Comparison of ENCODE assay signal across 34 mouse cellular contexts in genomic region chr3:114483904-114484303, GRCm38 (mm10).
"Had no signal": no experiment of that assay in that cellular context is flagged by ENCODE, and none has a peak within 500 bp of the region (broad histone marks: within the 10 kb centered on the region; RNA-seq: fewer than 3 reads in every experiment).

No protein-coding gene starts in this region.

- H3K4me1 ChIP-seq: heart, embryonic 10.5 days; hindbrain, embryonic 10.5 days; hindbrain, embryonic 12.5 days; hindbrain, embryonic 13.5 days; hindbrain, embryonic 15.5 days; intestine, embryonic 15.5 days; kidney, embryonic 15.5 days had no signal

- H3K4me2 ChIP-seq: heart, embryonic 11.5 days; heart, embryonic 12.5 days; heart, embryonic 13.5 days; heart, embryonic 15.5 days; hindbrain, embryonic 12.5 days; hindbrain, embryonic 13.5 days; hindbrain, embryonic 14.5 days; hindbrain, embryonic 15.5 days; intestine, embryonic 15.5 days; kidney, embryonic 15.5 days had no signal

- H3K9me3 ChIP-seq: heart, embryonic 10.5 days; heart, embryonic 12.5 days; heart, embryonic 15.5 days; hindbrain, embryonic 10.5 days; hindbrain, embryonic 12.5 days; hindbrain, embryonic 15.5 days; intestine, embryonic 15.5 days; kidney, embryonic 15.5 days had no signal

- H3K4me3 ChIP-seq: heart, embryonic 10.5 days; heart, embryonic 12.5 days; heart, embryonic 13.5 days; heart, embryonic 15.5 days; hindbrain, embryonic 10.5 days; hindbrain, embryonic 12.5 days; hindbrain, embryonic 13.5 days; hindbrain, embryonic 15.5 days; intestine, embryonic 15.5 days; kidney, embryonic 15.5 days; layer of hippocampus, adult 2 months had no signal

- H3K27ac ChIP-seq: heart, embryonic 10.5 days; heart, embryonic 13.5 days; heart, embryonic 15.5 days; hindbrain, embryonic 10.5 days; hindbrain, embryonic 12.5 days; hindbrain, embryonic 13.5 days; hindbrain, embryonic 14.5 days; hindbrain, embryonic 15.5 days; hindbrain, postnatal 0 days; intestine, embryonic 15.5 days; kidney, embryonic 15.5 days; kidney, postnatal 0 days; layer of hippocampus, adult 2 months had no signal

- DNase-seq: heart, postnatal 10 days; heart, postnatal 14 days; heart, postnatal 36 days; heart, postnatal 4 days; kidney, adult 11 months; kidney, adult 18-20 months; kidney, adult 2 months; kidney, adult 8-10 months; kidney, adult 9 months; kidney, postnatal 10 days; kidney, postnatal 14 days; kidney, postnatal 36 days; kidney, postnatal 4 days; layer of hippocampus, adult 9-11 months; layer of hippocampus, postnatal 36 days had no signal

- H3K27me3 ChIP-seq: heart, embryonic 12.5 days; heart, embryonic 13.5 days; heart, embryonic 15.5 days; hindbrain, embryonic 12.5 days; hindbrain, embryonic 13.5 days; hindbrain, embryonic 15.5 days; intestine, embryonic 15.5 days; kidney, embryonic 15.5 days had no signal

- H3K9ac ChIP-seq: heart, embryonic 12.5 days; heart, embryonic 13.5 days; heart, embryonic 15.5 days; hindbrain, embryonic 12.5 days; hindbrain, embryonic 13.5 days; hindbrain, embryonic 14.5 days; hindbrain, embryonic 15.5 days; intestine, embryonic 15.5 days; kidney, embryonic 15.5 days had no signal

- H3K36me3 ChIP-seq: heart, embryonic 10.5 days; heart, embryonic 12.5 days; heart, embryonic 13.5 days; heart, embryonic 15.5 days; hindbrain, embryonic 10.5 days; hindbrain, embryonic 12.5 days; hindbrain, embryonic 13.5 days; hindbrain, embryonic 15.5 days; intestine, embryonic 15.5 days; kidney, embryonic 15.5 days had no signal

- ATAC-seq: hindbrain, embryonic 16.5 days; hindbrain, postnatal 0 days; inflammation-experienced regulatory T-cells, adult 6 months; intestine, embryonic 15.5 days; intestine, embryonic 16.5 days; intestine, postnatal 0 days had no signal
